25 mouse cellular contexts compared by ENCODE assay signal in the genomic region with DNA sequence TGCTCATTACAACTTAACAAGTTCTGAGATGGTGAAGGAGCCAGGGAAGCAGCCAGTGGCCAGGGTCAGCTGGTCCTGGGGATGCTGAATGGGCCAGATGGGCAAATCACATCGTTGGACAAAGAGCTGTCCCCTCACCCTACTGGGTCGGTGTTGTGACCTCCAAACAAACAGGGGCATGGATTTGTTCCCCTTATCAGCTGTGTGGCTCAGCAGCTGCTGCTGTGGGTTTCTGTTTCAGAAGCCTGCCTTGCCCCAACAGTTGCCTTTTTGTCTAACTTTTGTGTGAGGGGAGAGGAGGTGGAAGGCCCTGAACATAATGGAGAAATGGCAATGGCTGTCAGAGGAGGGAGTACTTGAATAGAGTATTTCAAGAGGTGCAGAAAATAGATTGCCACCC. TPM values are rescaled to one million over a fixed set of nuclear protein-coding genes. Genes with fewer than 3 reads are reported as not detected.
DNase-seq lines count a peak whose midpoint lies in the region; ATAC-seq and TF ChIP-seq lines count a peak whose summit lies in the region.
"Had no signal": no experiment of that assay in that cellular context is flagged by ENCODE, and none has a peak within 500 bp of the region (broad histone marks: within the 10 kb centered on the region; RNA-seq: fewer than 3 reads in every experiment).

No protein-coding gene starts in this region.

- peak; percentile 77 for DNase-seq in hindbrain, embryonic 10.5 days (ENCODE audit: low spot score)
- DNase-seq in hindbrain, postnatal 0 days (ENCODE audit: low spot score) = no peak
- DNase-seq in embryo, embryonic 10 days (ENCODE audit: low spot score) = peak; percentile 76
- DNase-seq in mesoderm, embryonic 11.5 days (ENCODE audit: low read depth, low spot score) = peak; percentile 51
- no peak for DNase-seq in layer of hippocampus, postnatal 10 days (ENCODE audit: low spot score in 2 of 2)
- DNase-seq in lung, postnatal 0 days (ENCODE audit: low spot score) = no peak
- DNase-seq in right cerebral cortex, postnatal 25 days = no peak
- DNase-seq: adrenal gland, postnatal 14 days; cerebellum, adult 11 months; cerebellum, postnatal 10 days; gastrocnemius, postnatal 14 days; heart, adult 18-20 months; heart, postnatal 4 days; kidney, adult 8-10 months; kidney, postnatal 14 days; lung, adult 18-20 months; right cerebral cortex, postnatal 14 days; thymus, postnatal 4 days had no signal

- H3K36me3 ChIP-seq in hindbrain, embryonic 10.5 days = no peaks in the 10 kb centered on the region
- no peaks in the 10 kb centered on the region for H3K36me3 ChIP-seq in hindbrain, postnatal 0 days (ENCODE audit: insufficient read depth, low read length)
- H3K36me3 ChIP-seq in C2C12 (ENCODE audit: control insufficient read depth, insufficient read depth) = no peaks in the 10 kb centered on the region
- no peaks in the 10 kb centered on the region for H3K36me3 ChIP-seq in lung, postnatal 0 days (ENCODE audit: insufficient read depth, low read length)
- H3K36me3 ChIP-seq: heart, embryonic 15.5 days; midbrain, embryonic 15.5 days had no signal

- no peaks in the 10 kb centered on the region for H3K79me2 ChIP-seq in C2C12 (ENCODE audit: control insufficient read depth, insufficient read depth)

- TF ChIP-seq CTCF in hindbrain, postnatal 0 days (IDR thresholded peaks at IDR 0.05; ENCODE audit: low read depth) = no peak
- TF ChIP-seq CTCF in C2C12 (IDR thresholded peaks at IDR 0.05; ENCODE audit: control insufficient read depth, insufficient read depth, insufficient read length) = no peak
- no peak for TF ChIP-seq CTCF in lung, postnatal 0 days (IDR thresholded peaks at IDR 0.05)

- no peaks in the 10 kb centered on the region for H3K9me3 ChIP-seq in hindbrain, embryonic 10.5 days
- H3K9me3 ChIP-seq in hindbrain, postnatal 0 days (ENCODE audit: low read length) = no peaks in the 10 kb centered on the region
- H3K9me3 ChIP-seq in lung, postnatal 0 days (ENCODE audit: low read length) = no peaks in the 10 kb centered on the region
- H3K9me3 ChIP-seq: heart, embryonic 15.5 days; midbrain, embryonic 15.5 days had no signal

- ATAC-seq in hindbrain, postnatal 0 days = no peak
- no peak for ATAC-seq in lung, postnatal 0 days
- ATAC-seq: midbrain, embryonic 15.5 days; Patski had no signal

- H3K9ac ChIP-seq in hindbrain, postnatal 0 days (replicated peaks; ENCODE audit: low read length) = no peak overlapping the region
- H3K9ac ChIP-seq in lung, postnatal 0 days (replicated peaks; ENCODE audit: low read depth) = no peak overlapping the region
- H3K9ac ChIP-seq: heart, embryonic 15.5 days; midbrain, embryonic 15.5 days had no signal

- no peak overlapping the region for H3ac ChIP-seq in C2C12 (ENCODE audit: control insufficient read depth, insufficient read length, low read depth)

- 13% methylated on average over 2 of the region's 2 CpGs for WGBS in hindbrain, embryonic 10.5 days
- 9% methylated on average over 2 of the region's 2 CpGs for WGBS in hindbrain, postnatal 0 days
- WGBS in lung, postnatal 0 days = 27% methylated on average over 2 of the region's 2 CpGs

- H3K4me1 ChIP-seq in hindbrain, embryonic 10.5 days (replicated peaks) = peaks cover 42% of the 10 kb centered on the region
- no peaks in the 10 kb centered on the region for H3K4me1 ChIP-seq in hindbrain, postnatal 0 days (ENCODE audit: insufficient read depth, low read length)
- H3K4me1 ChIP-seq in lung, postnatal 0 days (ENCODE audit: insufficient read depth, low read depth, low read length) = no peaks in the 10 kb centered on the region

- peaks cover 18% of the 10 kb centered on the region for H3K27me3 ChIP-seq in hindbrain, embryonic 10.5 days (ENCODE audit: insufficient read depth, poor library complexity, severe bottlenecking)
- no peaks in the 10 kb centered on the region for H3K27me3 ChIP-seq in hindbrain, postnatal 0 days (ENCODE audit: insufficient read depth, low read length)
- no peaks in the 10 kb centered on the region for H3K27me3 ChIP-seq in C2C12 (ENCODE audit: control insufficient read depth, insufficient read depth, insufficient read length)
- no peaks in the 10 kb centered on the region for H3K27me3 ChIP-seq in lung, postnatal 0 days (replicated peaks; ENCODE audit: insufficient read depth, low read length)
- H3K27me3 ChIP-seq: heart, embryonic 15.5 days; Patski had no signal

- no peak overlapping the region for H3K4me3 ChIP-seq in hindbrain, embryonic 10.5 days
- H3K4me3 ChIP-seq in hindbrain, postnatal 0 days (ENCODE audit: low read length) = no peak overlapping the region
- no peak overlapping the region for H3K4me3 ChIP-seq in C2C12 (ENCODE audit: insufficient read depth, poor library complexity, severe bottlenecking)
- no peak overlapping the region for H3K4me3 ChIP-seq in lung, postnatal 0 days (ENCODE audit: low read depth, low read length)
- H3K4me3 ChIP-seq: erythroblast, embryonic 14.5 days; heart, embryonic 15.5 days; midbrain, embryonic 15.5 days had no signal

- no peaks in the 10 kb centered on the region for H3K79me3 ChIP-seq in C2C12 (ENCODE audit: low read depth)

- H3K27ac ChIP-seq in hindbrain, embryonic 10.5 days = peak overlapping the region; percentile 77
- no peak overlapping the region for H3K27ac ChIP-seq in hindbrain, postnatal 0 days
- H3K27ac ChIP-seq in lung, postnatal 0 days (ENCODE audit: low read length) = no peak overlapping the region
- H3K27ac ChIP-seq: heart, embryonic 15.5 days; macrophage; midbrain, embryonic 15.5 days had no signal

- no peak overlapping the region for H3K4me2 ChIP-seq in hindbrain, postnatal 0 days (ENCODE audit: low read depth, low read length)
- H3K4me2 ChIP-seq in lung, postnatal 0 days (replicated peaks; ENCODE audit: low read depth, low read length) = no peak overlapping the region
- H3K4me2 ChIP-seq: heart, embryonic 15.5 days; liver, embryonic 11.5 days; midbrain, embryonic 15.5 days had no signal

- TF ChIP-seq EP300 in lung, postnatal 0 days (IDR thresholded peaks at IDR 0.05) = no peak

TF ChIP-seq in C2C12, 6 proteins besides CTCF, POLR2A, EP300 and RAD21:
- TF ChIP-seq MYOD1 (IDR thresholded peaks at IDR 0.05; ENCODE audit: control insufficient read depth, insufficient read length, low read depth) (peak; percentile 49), USF1 (IDR thresholded peaks at IDR 0.05; ENCODE audit: low read depth) (no peak)
TF ChIP-seq in C2C12: peak in this region for 1.

RNA-seq across cellular contexts. Expression of a gene that starts 4.2 kb away (rescaled TPM):
- 1.4 and 3.3 TPM in 2 replicates for polyA plus RNA-seq in hindbrain, embryonic 10.5 days (2016; fragmentation: Nextera tagmentation; extraction: Ambion mirVana)
- total RNA-seq in hindbrain, postnatal 0 days (2014; rRNA removed) = 23.6 and 38.1 TPM in 2 replicates
- 28.0 and 30.1 TPM in 2 replicates for polyA plus RNA-seq in hindbrain, postnatal 0 days (2015; fragmentation: Nextera tagmentation; extraction: Ambion mirVana)
- polyA plus RNA-seq in C2C12 (2012; fragmentation: generic; extraction: Trizol) = 2.1 TPM
- total RNA-seq in layer of hippocampus, postnatal 10 days (2021) = 10 to 100 TPM; 66.2 to 66.8 TPM
- 2.9 and 3.2 TPM in 2 replicates for polyA plus RNA-seq in lung, postnatal 0 days (2015; fragmentation: Nextera tagmentation; extraction: Ambion mirVana)
- polyA plus RNA-seq: erythroblast, embryonic 14.5 days; macrophage had no signal

Comparison
In these comparisons a context has a peak if more than half of its experiments do, and no peak if none do; other contexts are left out.
1. DNase-seq: peak in hindbrain, embryonic 10.5 days (single experiment), embryo, embryonic 10 days (single experiment) and mesoderm, embryonic 11.5 days (single experiment); none in hindbrain, postnatal 0 days (single experiment), layer of hippocampus, postnatal 10 days (0 of 2), lung, postnatal 0 days (single experiment) and right cerebral cortex, postnatal 25 days (single experiment).